Mouse (Mus musculus) liver, adult (tissue): ENCODE measurements at regions not wholly inside any gene's neighbourhood (a gene's known extent, or its start where the extent isn't known, plus 50 kb on each side); places are given as distances from the start of the nearest gene placed in this dataset.

Experiments used
- GATA4 ChIP-seq: IDR thresholded peaks from 2 replicates; pipeline ENCODE4 v1.6.1; 2014; ENCODE audit warnings: mild to moderate bottlenecking, low read length; ENCODE audit not compliant: insufficient replicate concordance

DNA sequence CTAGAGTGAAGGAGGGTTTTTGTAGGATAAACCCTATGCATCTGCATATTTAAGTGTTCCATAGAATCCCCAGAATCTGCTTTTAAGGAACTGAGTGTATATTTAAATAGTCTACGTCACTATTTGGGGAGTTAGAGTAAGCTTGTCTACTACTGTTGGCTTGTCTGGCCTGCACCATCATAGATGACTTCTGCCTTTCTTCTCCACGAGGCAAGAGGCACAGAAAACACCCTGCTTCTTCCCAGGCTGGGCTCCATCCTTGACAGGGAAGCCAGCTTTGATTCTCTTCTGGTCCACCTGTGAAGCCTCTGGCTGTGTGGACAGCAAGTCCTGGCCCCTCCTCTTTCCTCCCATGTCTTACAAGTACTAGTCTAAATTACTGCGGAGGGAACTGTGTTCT, 422.6 kb downstream of the Gja1 start:
- TF ChIP-seq GATA4: no peak

DNA sequence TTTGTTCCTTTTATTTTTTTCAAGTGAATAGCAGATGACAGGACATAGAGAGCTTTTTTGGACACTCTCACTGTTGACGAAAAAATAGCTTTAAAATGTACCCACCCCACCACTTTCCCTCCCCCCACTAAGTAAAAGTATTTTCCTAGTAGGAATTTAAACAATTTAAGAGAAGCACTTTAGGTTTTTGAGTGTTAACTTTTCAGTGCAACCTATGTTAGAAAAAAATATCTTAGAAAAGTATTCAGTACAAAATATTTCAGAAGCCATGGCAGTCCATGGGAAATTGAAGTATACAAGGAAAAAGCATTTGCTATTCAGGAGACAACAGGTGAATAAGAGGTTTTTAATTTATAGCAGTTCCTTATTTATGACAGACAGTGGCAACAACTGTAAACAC, 431.9 kb downstream of the Gja1 start:
- no peak for TF ChIP-seq GATA4

DNA sequence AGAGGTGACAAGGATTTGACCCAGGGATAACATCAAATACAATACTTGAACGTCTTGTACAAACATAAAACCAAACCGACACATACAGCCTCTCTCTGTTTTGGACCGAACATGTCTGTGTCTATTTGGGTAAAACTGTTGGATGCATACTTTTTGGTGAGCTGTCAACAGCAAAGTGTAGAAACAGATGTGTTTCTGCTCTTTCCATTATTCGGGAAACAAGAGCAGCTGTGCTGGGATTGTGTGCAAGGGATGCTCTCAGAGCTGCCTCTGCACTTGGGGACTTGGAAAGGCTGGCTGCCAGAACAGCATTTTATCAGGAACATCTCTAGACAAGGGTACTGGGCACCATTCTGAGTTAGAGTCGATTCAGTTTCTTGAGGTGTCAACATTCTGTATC, 445.0 kb downstream of the Gja1 start:
- TF ChIP-seq GATA4: no peak

DNA sequence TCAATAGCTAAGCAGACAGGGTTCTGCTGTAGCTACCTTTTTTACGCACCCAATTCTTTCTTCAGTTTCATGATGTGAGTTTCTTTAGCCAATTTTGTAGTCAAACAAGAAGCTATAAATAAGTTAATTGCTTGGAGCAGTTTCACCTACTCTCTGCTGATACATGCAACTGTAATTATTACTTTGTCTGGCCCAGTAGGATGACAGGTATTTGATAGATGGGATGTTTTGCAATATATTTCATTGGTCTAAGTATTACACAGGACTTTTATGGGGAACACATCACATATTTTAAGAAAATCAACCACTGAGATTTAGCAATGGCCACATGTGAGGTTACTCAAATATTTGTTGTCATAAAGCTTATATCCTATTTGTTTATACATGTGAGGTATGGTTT, 454.2 kb downstream of the Gja1 start:
- no peak for TF ChIP-seq GATA4

DNA sequence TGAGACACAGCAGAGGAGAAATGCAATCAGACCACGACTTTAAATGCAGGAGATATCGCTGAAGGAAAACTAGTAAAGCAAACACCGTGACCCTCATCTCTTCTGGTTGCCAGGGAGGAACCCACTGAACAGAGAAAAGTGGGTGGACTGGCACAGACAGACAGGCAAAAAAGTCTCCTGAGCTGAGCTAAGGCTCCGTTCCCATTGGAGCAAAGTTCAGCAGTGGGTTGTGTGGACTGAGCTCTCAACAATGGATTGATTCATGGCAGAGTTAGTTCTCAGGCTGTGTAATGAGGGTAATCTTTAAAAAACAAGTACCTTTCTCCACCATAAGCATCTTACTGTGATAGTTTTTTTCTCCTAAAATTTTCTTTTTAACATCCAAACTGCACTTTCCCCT, 454.8 kb downstream of the Gja1 start:
- no peak for TF ChIP-seq GATA4

DNA sequence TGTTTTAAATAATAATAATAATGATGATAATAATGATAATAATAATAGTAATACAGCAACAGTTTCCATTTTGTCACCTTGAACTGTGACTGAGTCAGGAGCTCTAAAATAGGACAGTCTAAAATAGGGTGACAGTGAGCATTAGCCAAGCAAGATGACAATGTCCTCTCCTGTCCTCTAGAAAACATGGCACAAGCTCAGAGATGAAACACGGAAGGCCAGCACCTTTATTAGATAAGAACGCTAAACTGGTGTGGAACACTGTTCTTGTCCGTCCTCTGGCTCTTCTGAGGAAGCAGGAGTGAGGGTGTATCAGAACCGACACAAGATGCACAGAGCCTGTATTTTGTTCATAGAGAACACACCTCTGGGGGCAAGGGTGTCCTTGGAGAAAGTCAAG, 459.0 kb downstream of the Gja1 start:
- no peak for TF ChIP-seq GATA4

DNA sequence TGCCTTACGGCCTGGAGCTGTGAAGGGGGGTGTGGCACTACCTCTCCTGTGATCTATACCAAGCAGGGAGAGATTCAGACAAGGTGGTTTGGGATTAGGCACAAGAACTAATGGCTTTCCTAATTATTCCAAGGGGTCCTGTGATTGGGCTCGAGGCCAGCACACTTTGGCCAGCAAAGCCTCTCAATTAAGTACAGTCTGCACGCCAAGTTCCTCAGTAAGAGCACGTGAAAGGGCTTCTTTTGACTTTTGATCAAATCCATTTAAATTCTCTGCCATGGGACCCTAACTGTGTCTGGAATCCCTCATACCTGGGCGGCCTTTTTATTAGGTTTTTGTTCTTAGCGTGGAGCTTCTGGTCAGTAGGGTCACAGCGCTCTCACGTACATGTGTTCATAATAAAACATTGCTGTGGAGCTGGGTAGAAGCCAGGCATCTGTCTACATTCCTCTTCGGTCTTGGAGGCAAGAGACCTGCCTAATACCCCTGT, 461.9 kb downstream of the Gja1 start:
- no peak for TF ChIP-seq GATA4

DNA sequence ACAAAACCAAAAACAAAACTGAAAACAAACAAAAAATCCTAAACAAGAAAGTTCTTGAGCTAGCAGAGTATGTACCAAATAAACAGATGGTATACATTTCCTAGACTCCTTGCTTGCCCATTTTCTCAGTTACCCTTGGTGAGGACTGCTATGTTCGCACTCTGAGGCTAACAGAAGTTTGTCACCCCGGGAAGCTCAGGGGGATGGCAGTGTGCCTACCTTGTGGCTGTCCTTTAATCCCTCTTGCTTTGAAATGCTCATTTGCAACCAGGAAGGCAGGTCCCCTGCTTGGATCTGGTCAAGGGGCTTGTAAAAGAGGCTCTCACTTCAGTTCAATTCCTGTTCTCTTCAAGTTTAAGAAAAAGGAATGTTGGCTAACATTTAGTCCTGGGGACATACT, 462.4 kb downstream of the Gja1 start:
- no peak for TF ChIP-seq GATA4

DNA sequence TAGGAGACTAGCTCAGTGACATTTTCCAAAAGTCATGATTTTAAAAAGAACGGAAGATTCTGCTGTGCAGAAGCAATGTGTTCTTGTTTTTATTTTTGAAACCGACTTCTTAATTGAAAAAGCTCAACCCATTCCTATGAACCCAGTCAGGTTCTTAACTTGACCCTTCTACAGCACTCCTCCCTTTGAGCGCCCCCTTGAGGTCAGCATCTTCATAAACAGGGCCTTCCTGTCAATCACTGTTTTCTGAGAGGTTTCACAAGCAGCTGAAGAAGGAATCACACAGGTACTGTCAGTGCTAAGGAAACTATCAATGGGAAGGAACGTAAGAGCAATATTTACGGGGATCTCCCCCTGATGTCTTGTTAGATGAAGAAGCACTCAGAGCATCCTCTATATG, 463.6 kb downstream of the Gja1 start:
- TF ChIP-seq GATA4: no peak

DNA sequence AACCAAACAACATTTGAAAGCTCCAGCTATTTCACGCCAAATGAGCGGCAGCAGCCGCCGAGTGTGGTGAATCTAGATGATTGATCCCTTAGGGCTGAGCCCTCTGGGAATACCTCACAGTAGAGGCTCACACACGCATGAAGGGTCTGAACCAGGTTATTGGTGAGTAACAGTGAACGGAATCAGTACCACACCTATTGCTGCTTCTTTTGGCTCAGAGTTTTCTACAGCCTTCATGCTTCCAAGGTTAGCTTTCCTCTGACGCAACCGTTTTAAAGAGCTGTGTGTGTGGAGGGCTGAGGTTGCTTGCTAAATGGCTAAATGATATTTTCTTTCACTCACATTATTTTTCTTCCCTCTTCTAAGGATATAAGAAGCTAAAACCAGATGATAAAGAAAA, 464.4 kb downstream of the Gja1 start:
- no peak for TF ChIP-seq GATA4

DNA sequence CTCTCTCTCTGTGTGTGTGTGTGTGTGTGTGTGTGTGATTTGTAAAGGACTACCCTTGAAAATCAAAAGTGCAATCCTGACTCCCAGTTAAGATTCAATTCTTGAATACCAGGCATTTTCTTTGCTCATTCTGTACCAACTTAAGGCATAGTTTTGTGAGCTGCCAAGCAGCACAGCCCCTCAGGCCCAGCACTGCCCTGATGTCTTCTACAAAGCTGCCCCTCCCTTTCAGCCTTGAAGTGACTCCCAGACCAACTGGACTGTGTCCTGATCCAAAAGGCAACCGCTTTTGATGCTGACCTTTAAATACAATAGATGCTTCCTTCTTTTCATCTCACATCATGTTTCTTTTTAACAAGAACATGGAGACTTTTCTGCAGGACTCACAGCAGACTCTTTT, 464.8 kb downstream of the Gja1 start:
- TF ChIP-seq GATA4: no peak

DNA sequence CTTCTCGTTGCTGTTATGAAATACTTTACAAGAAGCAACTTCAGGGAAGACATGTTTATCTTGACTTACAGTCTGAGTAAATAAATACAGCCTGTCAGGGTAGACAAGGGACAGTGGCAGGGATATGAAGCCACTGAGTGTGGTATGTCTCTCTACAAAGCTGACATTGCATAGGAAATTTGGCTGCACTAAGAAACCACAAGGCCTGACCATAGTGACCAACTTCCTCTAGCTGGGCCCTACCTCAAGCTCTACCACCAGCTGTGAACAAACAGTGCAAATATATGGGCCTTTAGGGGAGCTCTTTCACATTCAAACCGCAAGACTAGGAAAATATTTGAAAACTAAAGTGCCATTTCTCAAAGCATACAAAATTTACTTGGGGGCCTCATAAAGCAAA, 475.4 kb downstream of the Gja1 start:
- no peak for TF ChIP-seq GATA4

DNA sequence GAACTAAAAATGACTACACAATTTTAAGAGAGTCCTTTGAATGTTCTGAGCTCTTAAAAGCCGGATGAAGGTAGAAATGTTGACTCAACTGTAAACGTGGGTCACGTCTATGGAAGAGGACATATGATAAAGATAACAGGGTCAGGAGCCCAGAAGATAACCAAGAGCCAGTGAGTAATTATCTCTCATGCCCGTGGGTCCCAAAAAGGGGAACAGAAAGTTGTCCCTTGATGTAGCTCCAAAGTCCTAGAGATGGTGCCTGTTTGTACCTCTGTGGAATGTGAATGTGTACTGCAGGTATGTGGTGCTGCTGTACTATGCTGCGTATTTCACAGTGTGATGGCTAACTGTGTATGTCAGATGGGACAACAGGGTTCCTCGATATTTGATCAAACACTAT, 479.1 kb downstream of the Gja1 start:
- TF ChIP-seq GATA4: no peak

DNA sequence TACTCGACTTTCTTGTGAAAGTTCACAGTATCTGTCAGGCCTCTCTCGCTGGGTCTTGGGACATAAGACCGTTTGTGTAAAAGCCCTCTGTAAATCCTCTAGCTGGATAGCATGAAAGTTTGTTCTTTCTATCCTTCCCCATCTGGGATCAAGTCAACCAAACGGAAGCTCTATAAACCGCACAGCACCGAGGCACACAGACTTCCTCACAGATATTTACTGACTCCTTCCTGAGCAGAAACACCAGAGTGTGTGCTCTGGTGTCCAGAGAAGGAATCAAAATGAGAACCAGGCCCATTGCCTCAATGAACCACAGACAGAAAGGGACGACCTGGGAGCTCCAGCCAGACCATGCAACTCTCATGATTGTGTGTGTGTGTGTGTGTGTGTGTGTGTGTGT, 502.6 kb downstream of the Gja1 start:
- no peak for TF ChIP-seq GATA4

DNA sequence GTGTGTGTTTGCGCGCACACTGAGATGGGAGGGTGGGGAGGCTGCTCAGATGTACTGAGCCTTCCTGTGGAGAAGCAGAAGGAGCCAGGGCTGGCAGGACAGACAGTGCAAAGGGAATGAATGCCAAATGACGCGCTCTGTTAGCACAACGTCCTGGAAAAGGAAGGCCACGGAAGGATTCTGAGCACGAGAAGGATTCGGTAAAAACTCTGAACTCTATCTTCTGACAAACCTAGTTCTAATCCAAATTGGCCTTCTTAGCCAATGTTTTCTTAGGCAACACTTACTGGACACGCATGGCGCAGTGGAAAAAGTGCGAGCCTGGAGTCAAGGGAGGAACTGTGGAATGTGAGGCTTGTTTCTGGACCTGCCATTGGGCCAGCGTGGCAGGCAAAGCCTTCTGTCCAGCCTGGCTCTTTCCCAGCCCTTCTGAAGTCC, 503.0 kb downstream of the Gja1 start:
- no peak for TF ChIP-seq GATA4

DNA sequence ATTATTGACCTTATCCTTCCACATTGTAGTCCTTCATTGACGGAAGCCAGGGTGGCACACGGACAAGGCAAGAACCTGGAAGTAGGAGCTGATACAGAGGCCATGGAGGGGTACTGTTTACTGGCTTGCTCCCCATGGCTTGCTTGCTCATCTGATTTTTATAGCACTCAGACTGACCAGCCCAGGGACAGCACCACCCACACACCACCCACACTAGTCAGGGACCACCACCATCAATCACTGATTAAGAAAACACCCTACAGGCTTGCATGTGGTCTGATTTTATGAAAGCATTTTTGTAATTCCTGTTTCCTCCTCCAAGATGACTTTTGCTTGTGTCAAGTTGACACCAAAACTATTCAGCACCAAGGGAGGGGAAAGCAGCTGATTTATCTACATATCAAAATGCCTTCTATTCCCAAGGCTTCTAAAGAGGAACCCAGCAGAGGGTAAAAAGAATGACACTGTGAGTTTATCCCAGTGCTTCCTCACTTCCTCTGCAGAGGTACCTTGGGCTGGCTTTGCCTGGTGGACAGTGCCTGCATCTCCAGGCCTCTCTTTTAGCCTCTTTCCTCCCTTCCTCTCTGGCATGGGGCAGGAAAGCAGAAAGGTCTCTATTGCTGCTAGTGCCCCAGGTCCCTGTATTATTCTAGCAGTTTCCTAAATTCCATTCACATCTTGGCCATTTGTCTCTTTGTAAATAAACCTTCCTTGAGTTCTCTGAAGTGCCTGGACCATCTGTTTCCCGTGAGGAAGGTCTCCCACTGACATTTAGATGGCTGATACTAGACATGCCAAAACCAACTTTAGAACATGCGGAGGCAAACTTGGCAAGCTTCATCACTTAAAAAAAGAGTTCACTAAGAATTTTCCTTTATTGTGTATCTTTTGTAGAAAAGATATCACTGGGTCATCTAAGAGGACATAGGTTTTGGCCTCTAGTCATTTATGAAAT, 507.6 kb downstream of the Gja1 start:
- TF ChIP-seq GATA4: no peak
